Mouse (Mus musculus): ENCODE data around the gene Btnl1. TPM values are rescaled to one million over a fixed set of nuclear protein-coding genes. Genes with fewer than 3 reads are reported as not detected.

Gene Btnl1
- total and polyA plus RNA-seq, 2 experiments = not detected

- 0 out of 2 replicates have a peak, but pooled peaks cover 4% of the 10 kb centered on the region for H3K27me3 ChIP-seq (ENCODE audit: control insufficient read depth, insufficient read depth, low read length)
- H3K27ac ChIP-seq (replicated peaks; ENCODE audit: insufficient read depth, low read depth, low read length) = no peak overlapping the region
- 59% methylated on average over 4 of the region's 4 CpGs for WGBS
- no peak for DNase-seq (ENCODE audit: extremely low read depth, low read depth, low spot score)
- no peak for TF ChIP-seq POLR2A (IDR thresholded peaks at IDR 0.05; ENCODE audit: extremely low read depth, insufficient read depth, low read length)
- TF ChIP-seq CTCF (IDR thresholded peaks at IDR 0.05; ENCODE audit: low read depth, low read length) = no peak
- no peaks in the 10 kb centered on the region for H3K36me3 ChIP-seq (ENCODE audit: control insufficient read depth, insufficient read depth, low read length)
- no peaks in the 10 kb centered on the region for H3K79me2 ChIP-seq (ENCODE audit: control insufficient read depth, insufficient read depth, low read length)
- no peak overlapping the region for H3K4me3 ChIP-seq (ENCODE audit: insufficient read depth, low read depth, low read length)
- H3K9ac ChIP-seq (ENCODE audit: low read depth, low read length) = no peak overlapping the region
- no peaks in the 10 kb centered on the region for H3K4me1 ChIP-seq (ENCODE audit: control insufficient read depth, insufficient read depth, low read length)
Observed at GRCm38 (mm10) chr17:34399394-34399715, 22.4 kb downstream of the Btnl1 start.

GRCm38 (mm10) chr17:34411117-34411516 is 34.2 kb downstream of the Btnl1 start:
- 18% methylated on average over 6 of the region's 6 CpGs for WGBS
- Histone ChIP-seq H3K36me3 (ENCODE audit: control insufficient read depth, insufficient read depth, low read length) (no peaks in the 10 kb centered on the region), H3K9ac (ENCODE audit: low read depth, low read length) (no peak overlapping the region), H3K27ac (replicated peaks; ENCODE audit: insufficient read depth, low read depth, low read length) (no peak overlapping the region), H3K4me3 (ENCODE audit: insufficient read depth, low read depth, low read length) (no peak overlapping the region), H3K4me1 (ENCODE audit: control insufficient read depth, insufficient read depth, low read length) (no peaks in the 10 kb centered on the region), H3K79me2 (ENCODE audit: control insufficient read depth, insufficient read depth, low read length) (no peaks in the 10 kb centered on the region), H3K27me3 (ENCODE audit: control insufficient read depth, insufficient read depth, low read length) (peaks cover 3% of the 10 kb centered on the region; the same call in 1 of the 2 replicates)
- DNase-seq (ENCODE audit: extremely low read depth, low read depth, low spot score) = peak; percentile 41
- TF ChIP-seq POLR2A (IDR thresholded peaks at IDR 0.05; ENCODE audit: extremely low read depth, insufficient read depth, low read length) = no peak
- TF ChIP-seq CTCF (IDR thresholded peaks at IDR 0.05; ENCODE audit: low read depth, low read length) = peak; percentile 93

- DNase-seq (ENCODE audit: extremely low read depth, low read depth, low spot score) = no peak
Observed at GRCm38 (mm10) chr17:34420014-34420413, 43.1 kb downstream of the Btnl1 start.

GRCm38 (mm10) chr17:34427597-34427996 is 50.7 kb downstream of the Btnl1 start:
- no peak for TF ChIP-seq CTCF (IDR thresholded peaks at IDR 0.05; ENCODE audit: low read depth, low read length)
- no peak for TF ChIP-seq POLR2A (IDR thresholded peaks at IDR 0.05; ENCODE audit: extremely low read depth, insufficient read depth, low read length)
- Histone ChIP-seq H3K4me3 (ENCODE audit: insufficient read depth, low read depth, low read length) (no peak overlapping the region), H3K27me3 (ENCODE audit: control insufficient read depth, insufficient read depth, low read length) (no peaks in the 10 kb centered on the region), H3K4me1 (ENCODE audit: control insufficient read depth, insufficient read depth, low read length) (no peaks in the 10 kb centered on the region), H3K9ac (ENCODE audit: low read depth, low read length) (no peak overlapping the region), H3K27ac (replicated peaks; ENCODE audit: insufficient read depth, low read depth, low read length) (no peak overlapping the region), H3K36me3 (ENCODE audit: control insufficient read depth, insufficient read depth, low read length) (no peaks in the 10 kb centered on the region), H3K79me2 (ENCODE audit: control insufficient read depth, insufficient read depth, low read length) (no peaks in the 10 kb centered on the region)
- no peak for DNase-seq (ENCODE audit: extremely low read depth, low read depth, low spot score)

More at GRCm38 (mm10) chr17:34420014-34420413, 43.1 kb downstream of the Btnl1 start:
- WGBS = 66% methylated on average over 7 of the region's 7 CpGs
- Histone ChIP-seq H3K79me2 (ENCODE audit: control insufficient read depth, insufficient read depth, low read length) (no peaks in the 10 kb centered on the region), H3K4me1 (ENCODE audit: control insufficient read depth, insufficient read depth, low read length) (no peaks in the 10 kb centered on the region), H3K27ac (replicated peaks; ENCODE audit: insufficient read depth, low read depth, low read length) (no peak overlapping the region), H3K9ac (ENCODE audit: low read depth, low read length) (no peak overlapping the region), H3K27me3 (ENCODE audit: control insufficient read depth, insufficient read depth, low read length) (0 out of 2 replicates have a peak, but pooled peaks cover 2% of the 10 kb centered on the region), H3K4me3 (ENCODE audit: insufficient read depth, low read depth, low read length) (no peak overlapping the region), H3K36me3 (ENCODE audit: control insufficient read depth, insufficient read depth, low read length) (no peaks in the 10 kb centered on the region)
- TF ChIP-seq CTCF (IDR thresholded peaks at IDR 0.05; ENCODE audit: low read depth, low read length) = no peak
- no peak for TF ChIP-seq POLR2A (IDR thresholded peaks at IDR 0.05; ENCODE audit: extremely low read depth, insufficient read depth, low read length)

Other genes starting within 250 kb of the Btnl1 start
- 0.74 and 1.7 TPM in 2 replicates for gene H2-DMb2, start 233.8 kb upstream of the Btnl1 start, total RNA-seq (2014; rRNA removed)
- 1.1 and 3.1 TPM in 2 replicates for gene H2-DMb2, start 233.8 kb upstream of the Btnl1 start, polyA plus RNA-seq (2012; rRNA removed)
- 4.2 and 6.6 TPM in 2 replicates for gene H2-DMb1, start 224.1 kb upstream of the Btnl1 start, total RNA-seq (2014; rRNA removed)
- 8.3 and 14.5 TPM in 2 replicates for gene H2-DMb1, start 224.1 kb upstream of the Btnl1 start, polyA plus RNA-seq (2012; rRNA removed)
- gene Tap1, start 189.6 kb upstream of the Btnl1 start, total RNA-seq (2014; rRNA removed) = 15.1 and 17.3 TPM in 2 replicates
- 18.8 and 23.5 TPM in 2 replicates for gene Tap1, start 189.6 kb upstream of the Btnl1 start, polyA plus RNA-seq (2012; rRNA removed)
- 23.3 and 38.1 TPM in 2 replicates for gene Psmb9, start 189.4 kb upstream of the Btnl1 start, total RNA-seq (2014; rRNA removed)
- gene Psmb9, start 189.4 kb upstream of the Btnl1 start, polyA plus RNA-seq (2012; rRNA removed) = 38.0 and 41.5 TPM in 2 replicates
- 66.9 and 101 TPM in 2 replicates for gene Psmb8, start 179.4 kb upstream of the Btnl1 start, total RNA-seq (2014; rRNA removed)
- 56.7 and 80.3 TPM in 2 replicates for gene Psmb8, start 179.4 kb upstream of the Btnl1 start, polyA plus RNA-seq (2012; rRNA removed)
- gene Tap2, start 173.6 kb upstream of the Btnl1 start, total RNA-seq (2014; rRNA removed) = 14.4 and 15.2 TPM in 2 replicates
- gene Tap2, start 173.6 kb upstream of the Btnl1 start, polyA plus RNA-seq (2012; rRNA removed) = 18.4 and 24.6 TPM in 2 replicates
- gene H2-Ob, start 138.2 kb upstream of the Btnl1 start, total RNA-seq (2014; rRNA removed) = 1.5 and 1.6 TPM in 2 replicates
- 0.96 and 2.9 TPM in 2 replicates for gene H2-Ob, start 138.2 kb upstream of the Btnl1 start, polyA plus RNA-seq (2012; rRNA removed)
- 25.2 and 59.5 TPM in 2 replicates for gene H2-Ab1, start 119.4 kb upstream of the Btnl1 start, total RNA-seq (2014; rRNA removed)
- gene H2-Ab1, start 119.4 kb upstream of the Btnl1 start, polyA plus RNA-seq (2012; rRNA removed) = 80.4 and 156 TPM in 2 replicates
- gene H2-Aa, start 89.3 kb upstream of the Btnl1 start, total RNA-seq (2014; rRNA removed) = 32.8 and 58.4 TPM in 2 replicates
- gene H2-Aa, start 89.3 kb upstream of the Btnl1 start, polyA plus RNA-seq (2012; rRNA removed) = 42.8 and 78.0 TPM in 2 replicates
- 18.5 and 38.0 TPM in 2 replicates for gene H2-Eb1, start 71.3 kb upstream of the Btnl1 start, total RNA-seq (2014; rRNA removed)
- 23.3 and 39.5 TPM in 2 replicates for gene H2-Eb1, start 71.3 kb upstream of the Btnl1 start, polyA plus RNA-seq (2012; rRNA removed)
- gene H2-Eb2, start 51.5 kb upstream of the Btnl1 start, total RNA-seq (2014; rRNA removed) = 0.09 and 0.13 TPM in 2 replicates
- gene H2-Eb2, start 51.5 kb upstream of the Btnl1 start, polyA plus RNA-seq (2012; rRNA removed) = 0.16 TPM in 1 of 2 replicates, not detected in the other
- 0.09 TPM in 1 of 2 replicates, not detected in the other for gene Btnl2, start 22.3 kb upstream of the Btnl1 start, total RNA-seq (2014; rRNA removed)
- 0.05 TPM in 1 of 2 replicates, not detected in the other for gene Btnl2, start 22.3 kb upstream of the Btnl1 start, polyA plus RNA-seq (2012; rRNA removed)
- gene BC051142, start 21.7 kb downstream of the Btnl1 start, total RNA-seq (2014; rRNA removed) = not detected in 2 replicates
- 0.06 TPM in 1 of 2 replicates, not detected in the other for gene BC051142, start 21.7 kb downstream of the Btnl1 start, polyA plus RNA-seq (2012; rRNA removed)
- 0.09 TPM in 1 of 2 replicates, not detected in the other for gene Btnl4, start 100.2 kb downstream of the Btnl1 start, total RNA-seq (2014; rRNA removed)
- gene Btnl4, start 100.2 kb downstream of the Btnl1 start, polyA plus RNA-seq (2012; rRNA removed) = not detected in 2 replicates
- gene Btnl6, start 140.2 kb downstream of the Btnl1 start, total RNA-seq (2014; rRNA removed) = 0.07 TPM in 1 of 2 replicates, not detected in the other
- gene Btnl6, start 140.2 kb downstream of the Btnl1 start, polyA plus RNA-seq (2012; rRNA removed) = not detected in 2 replicates
- 0.83 and 2.6 TPM in 2 replicates for gene Notch4, start 187.1 kb downstream of the Btnl1 start, total RNA-seq (2014; rRNA removed)
- gene Notch4, start 187.1 kb downstream of the Btnl1 start, polyA plus RNA-seq (2012; rRNA removed) = 1.8 and 3.4 TPM in 2 replicates
- gene Gpsm3, start 212.7 kb downstream of the Btnl1 start, total RNA-seq (2014; rRNA removed) = 0.65 and 0.94 TPM in 2 replicates
- gene Gpsm3, start 212.7 kb downstream of the Btnl1 start, polyA plus RNA-seq (2012; rRNA removed) = 2.5 and 3.4 TPM in 2 replicates
- gene Pbx2, start 214.1 kb downstream of the Btnl1 start, total RNA-seq (2014; rRNA removed) = 10.9 and 17.1 TPM in 2 replicates
- 19.5 and 21.1 TPM in 2 replicates for gene Pbx2, start 214.1 kb downstream of the Btnl1 start, polyA plus RNA-seq (2012; rRNA removed)
- 0.07 and 0.09 TPM in 2 replicates for gene Ager, start 220.7 kb downstream of the Btnl1 start, total RNA-seq (2014; rRNA removed)
- gene Ager, start 220.7 kb downstream of the Btnl1 start, polyA plus RNA-seq (2012; rRNA removed) = 0.21 and 0.29 TPM in 2 replicates
- gene Rnf5, start 226.6 kb downstream of the Btnl1 start, total RNA-seq (2014; rRNA removed) = 23.0 and 31.5 TPM in 2 replicates
- 155 and 182 TPM in 2 replicates for gene Rnf5, start 226.6 kb downstream of the Btnl1 start, polyA plus RNA-seq (2012; rRNA removed)
- 4.3 and 4.8 TPM in 2 replicates for gene Agpat1, start 227.1 kb downstream of the Btnl1 start, total RNA-seq (2014; rRNA removed)
- 31.8 and 40.5 TPM in 2 replicates for gene Agpat1, start 227.1 kb downstream of the Btnl1 start, polyA plus RNA-seq (2012; rRNA removed)
- gene Egfl8, start 238.8 kb downstream of the Btnl1 start, total RNA-seq (2014; rRNA removed) = 0.37 and 0.60 TPM in 2 replicates
- gene Egfl8, start 238.8 kb downstream of the Btnl1 start, polyA plus RNA-seq (2012; rRNA removed) = 0.82 and 1.2 TPM in 2 replicates

Data from liver, adult 2 months (tissue).